Mouse (Mus musculus) spleen, adult 18-20 months (tissue): Measurements from ENCODE around the gene Zfyve28.

Source experiments
- DNase-seq, 2 experiments: peaks; one replicate each; pipeline ENCODE4 v3.0.0; 2022; ENCODE audit warnings: mixed read lengths in 2 of 2

Gene Zfyve28

DNA sequence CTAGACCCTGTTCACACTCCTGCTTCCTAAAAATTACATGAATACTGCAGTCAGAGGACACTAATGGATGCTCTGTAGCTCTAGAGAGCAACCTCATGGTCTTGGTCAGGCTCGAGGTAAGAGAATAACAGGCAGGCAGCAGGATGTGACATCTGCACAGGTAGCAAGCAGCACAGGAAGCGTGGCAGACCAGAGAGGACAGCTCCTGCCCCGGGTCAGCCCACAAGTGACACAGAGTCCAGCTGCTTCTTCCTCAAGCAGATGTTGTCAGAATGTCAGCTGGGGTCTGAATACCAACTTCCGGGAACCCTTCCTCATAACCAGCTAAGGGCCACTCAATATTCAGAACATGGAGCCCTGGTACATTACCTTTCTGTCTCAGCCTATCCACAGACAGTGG lies 39.1 kb downstream of the Zfyve28 start:
- DNase-seq: no peak

DNA sequence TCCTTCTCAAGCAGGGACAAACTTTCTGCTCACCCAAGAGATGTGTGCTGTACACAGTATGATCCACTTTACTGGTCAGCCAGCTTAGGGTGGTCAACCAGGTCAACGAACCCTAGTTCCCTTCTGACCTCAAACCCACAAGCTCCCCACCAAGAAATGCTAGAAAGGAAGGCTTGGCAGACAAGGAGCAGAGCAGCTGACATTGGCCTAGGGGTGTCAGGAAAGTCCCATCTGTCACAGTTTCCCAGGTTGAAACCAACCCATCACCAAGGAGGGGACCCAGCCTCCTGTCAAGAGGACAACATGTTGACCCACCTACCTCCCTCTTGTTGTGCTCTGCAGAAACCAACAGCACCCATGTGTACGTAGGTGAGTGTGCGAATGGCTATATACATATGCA lies 41.8 kb downstream of the Zfyve28 start:
- DNase-seq: no peak

DNA sequence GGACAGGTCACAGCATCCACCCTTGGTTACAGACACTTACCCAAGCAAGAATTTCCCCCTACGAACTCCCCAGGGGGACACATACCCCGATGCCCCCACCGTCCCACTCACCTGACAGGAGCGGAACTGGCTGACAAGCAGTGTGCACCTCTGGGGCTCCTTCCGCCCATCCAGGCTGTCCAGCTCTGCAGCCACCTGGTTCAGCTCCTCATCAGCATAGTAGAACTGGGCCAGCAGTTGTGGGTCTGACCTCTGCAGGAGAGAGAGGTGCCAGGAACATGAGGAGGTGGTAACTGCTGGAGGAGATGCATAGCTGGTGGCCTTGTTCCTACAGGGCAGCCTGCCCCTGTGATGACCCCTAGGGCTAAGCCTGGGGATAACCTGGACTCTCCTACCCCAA lies 45.2 kb downstream of the Zfyve28 start:
- no peak for DNase-seq

DNA sequence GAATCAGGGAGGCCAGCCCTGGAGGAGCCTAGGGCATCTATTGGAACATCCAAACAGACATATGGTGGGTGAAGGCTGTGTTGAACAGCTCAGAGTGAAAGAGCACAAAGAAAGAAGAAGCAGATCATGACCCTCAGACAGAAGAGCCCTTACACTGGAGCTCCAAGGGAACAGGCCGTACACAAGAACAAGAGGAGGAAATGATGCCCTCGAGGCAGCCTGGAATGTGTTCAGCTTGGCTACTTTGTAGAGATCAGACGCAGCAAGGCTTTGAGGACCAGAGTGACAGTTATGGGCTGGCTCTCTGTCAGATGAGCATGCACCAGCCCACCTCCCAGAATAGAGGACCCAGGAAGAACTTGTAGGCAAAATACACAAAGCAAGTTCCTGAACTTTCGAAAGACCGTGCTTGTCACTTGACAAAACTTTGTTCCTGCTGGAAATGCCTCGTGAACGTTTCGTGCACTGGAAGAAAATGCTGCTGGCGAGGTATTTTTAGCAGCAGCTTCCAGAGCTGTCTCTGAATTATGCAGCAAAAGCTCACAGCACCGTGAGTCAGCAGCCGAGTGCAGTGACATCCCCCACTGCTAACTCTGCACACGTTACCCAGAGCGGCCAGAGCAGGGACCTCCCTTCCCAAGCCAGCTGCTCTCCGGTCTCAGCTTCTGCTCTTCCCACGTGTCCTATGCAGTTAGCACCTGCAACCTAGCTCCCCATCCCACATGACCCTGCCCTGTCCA lies 45.9 kb downstream of the Zfyve28 start:
- DNase-seq: no peak

DNA sequence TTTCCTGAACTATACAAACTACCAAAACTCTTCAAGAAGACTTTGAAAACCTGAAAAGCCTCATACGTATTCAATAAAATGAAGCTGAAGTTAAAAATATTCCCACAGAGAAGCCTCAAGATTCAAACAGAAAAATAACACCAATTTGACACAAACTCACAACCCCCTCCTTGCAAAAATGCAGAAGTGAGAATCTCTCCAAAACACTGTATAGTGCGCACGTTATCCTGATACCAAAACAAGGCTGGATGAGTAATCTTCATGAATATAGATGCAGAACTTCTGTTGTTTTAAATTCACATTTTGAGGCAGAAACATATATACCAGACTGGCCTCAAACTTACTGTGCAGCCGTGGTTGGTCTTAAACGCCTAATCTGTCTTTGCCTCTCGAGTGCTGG lies 49.8 kb downstream of the Zfyve28 start:
- DNase-seq: no peak

DNA sequence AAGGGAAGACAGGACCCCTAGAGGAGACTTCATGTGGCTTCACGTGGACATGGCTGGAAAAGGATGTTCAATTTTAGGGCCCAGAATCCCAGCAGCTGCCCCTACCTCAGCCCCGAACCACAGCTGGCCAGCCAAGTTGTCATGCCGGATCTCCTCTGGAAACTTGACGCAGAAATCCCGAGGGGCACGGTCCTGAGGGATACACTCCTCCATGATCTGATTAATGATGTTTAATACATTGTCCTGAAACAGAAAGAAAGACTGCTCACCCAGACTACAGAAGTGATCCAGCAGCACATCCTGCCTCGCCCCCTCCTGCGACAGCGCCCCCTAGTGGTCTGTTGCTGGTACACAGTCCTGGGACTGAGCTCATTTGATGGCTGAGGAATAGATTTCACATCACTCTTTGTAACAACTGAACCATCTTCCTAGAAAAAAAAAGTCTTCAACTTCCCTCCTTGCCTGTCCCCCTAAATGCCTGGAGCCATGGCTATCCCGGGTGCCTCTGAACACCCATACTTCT lies 52.3 kb downstream of the Zfyve28 start:
- DNase-seq: peak; percentile 32 to 66

DNA sequence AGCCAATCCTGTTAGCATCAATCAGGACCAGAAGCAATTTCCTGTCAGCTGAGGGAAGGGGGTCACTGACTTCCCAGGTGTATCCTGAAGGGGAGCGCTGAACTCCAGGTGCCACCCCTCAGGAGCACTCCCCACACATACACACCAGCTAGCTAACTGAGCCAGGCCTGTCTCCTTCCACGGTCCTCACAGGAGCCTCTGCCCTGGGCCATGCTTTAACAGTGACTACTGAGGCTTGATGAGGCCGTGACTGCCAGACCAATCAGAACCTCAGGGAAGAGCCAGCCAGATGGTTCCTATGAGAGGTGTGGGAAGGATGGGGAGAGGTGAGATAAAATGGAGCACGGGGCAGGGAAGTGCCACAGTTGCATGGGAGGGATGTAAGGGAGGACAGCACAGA lies 53.2 kb downstream of the Zfyve28 start:
- no peak for DNase-seq

DNA sequence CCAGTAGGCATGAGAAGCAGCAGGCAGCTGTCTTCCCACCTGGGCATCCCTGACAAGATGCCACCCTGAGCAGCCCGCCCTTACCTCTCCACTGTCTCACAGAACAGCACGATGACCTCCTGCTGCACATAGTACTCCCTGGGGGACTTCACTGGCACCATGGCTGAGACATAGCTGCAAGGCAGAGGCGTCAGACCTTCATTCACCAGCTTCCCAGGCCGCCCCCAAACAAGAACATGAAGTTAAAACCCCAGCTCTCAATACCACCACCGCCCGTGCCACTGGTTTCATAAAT lies 55.1 kb downstream of the Zfyve28 start:
- no peak for DNase-seq

DNA sequence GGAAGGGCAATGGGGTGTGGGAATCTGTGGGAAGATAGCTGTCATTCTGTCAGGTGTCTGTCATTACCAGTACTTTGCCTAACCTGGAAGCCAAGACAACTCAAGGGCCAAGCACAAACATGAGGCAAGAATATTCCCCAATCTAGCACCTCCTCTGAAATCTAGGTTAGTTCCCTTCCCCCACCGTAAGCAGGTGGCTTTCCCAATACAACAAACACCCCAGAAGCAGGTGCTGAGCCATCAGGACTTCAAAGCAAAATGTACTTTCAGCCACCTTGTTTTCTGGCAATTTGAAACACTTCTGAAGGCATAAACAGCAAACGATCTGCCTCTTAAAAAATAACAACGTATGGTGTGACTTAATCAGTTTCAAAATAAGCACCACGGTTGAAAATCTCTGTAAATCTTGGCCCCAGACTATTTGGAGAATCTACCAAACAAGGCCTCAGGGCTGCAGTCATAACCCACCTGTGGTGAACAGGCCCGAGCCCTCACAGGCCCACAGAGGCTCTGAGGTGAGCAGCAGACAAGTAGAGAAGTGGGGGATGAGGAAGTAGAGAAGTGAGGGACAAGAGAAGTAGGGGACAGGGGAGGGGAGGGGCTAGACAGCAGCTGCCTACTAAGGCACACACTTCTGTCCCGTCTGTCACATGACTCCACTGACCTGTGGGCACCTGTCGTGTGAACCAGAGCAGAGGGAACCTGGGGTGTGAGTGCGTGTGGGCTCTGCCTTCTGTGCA lies 55.6 kb downstream of the Zfyve28 start:
- no peak for DNase-seq

DNA sequence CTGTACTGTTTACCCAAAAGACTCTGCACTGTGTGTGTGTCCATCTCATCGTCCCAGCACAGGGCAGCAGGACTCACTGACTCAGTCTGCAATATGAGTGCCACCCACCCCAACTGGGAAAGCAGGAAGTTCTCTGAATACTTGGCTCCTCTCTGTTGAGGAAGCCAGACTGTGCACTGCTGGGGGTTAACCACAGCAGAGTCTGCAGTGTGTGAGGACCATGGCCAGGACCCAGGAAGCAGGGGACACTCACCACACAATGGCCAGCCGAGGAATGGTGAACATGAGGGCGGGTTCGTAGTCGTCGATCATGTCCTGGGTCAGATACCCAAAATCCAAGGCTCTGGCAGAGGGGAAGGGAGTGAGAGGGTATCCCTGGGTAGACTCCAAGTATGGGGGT lies 56.3 kb downstream of the Zfyve28 start:
- DNase-seq: no peak

DNA sequence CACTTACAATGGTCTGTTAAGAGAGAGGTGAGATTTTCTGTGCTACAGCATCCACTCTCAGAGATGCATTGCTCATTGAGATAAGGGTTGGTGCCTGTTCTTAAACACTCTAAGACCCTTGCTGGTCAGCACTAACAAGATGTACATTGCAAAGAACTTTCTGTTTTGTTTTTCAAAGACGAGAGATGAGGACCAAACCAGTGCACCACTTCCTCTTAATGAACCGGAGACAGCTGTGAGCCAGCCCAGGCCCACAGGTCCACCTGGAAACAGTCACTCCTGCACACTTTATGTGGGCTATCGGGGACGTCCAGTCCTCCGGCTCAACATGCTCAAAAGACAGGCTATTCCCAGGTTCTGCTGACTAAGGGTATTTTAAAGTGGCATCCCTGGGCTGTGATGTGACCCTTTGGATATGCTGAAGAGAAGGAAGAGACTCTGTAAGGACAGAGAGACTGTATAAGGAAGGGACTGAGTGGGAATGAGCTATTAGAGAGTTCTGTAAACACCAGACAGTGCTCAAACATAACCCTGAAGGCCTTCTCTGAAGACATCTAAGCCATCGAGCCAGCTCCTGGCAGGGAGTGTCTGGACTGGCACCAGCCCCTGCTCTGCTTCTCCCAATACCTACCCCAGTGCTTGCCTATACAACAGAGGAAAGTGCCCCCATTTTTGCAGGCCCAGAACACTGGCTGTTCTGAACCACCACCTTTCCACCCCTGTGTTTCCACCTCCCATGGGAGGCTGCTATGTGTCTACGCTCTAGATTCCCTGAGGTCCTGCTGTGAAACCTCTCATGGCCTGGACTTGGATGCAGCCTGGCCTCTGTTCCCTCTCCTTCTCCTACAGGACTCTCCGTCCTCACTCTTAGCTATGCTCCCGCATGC lies 57.4 kb downstream of the Zfyve28 start:
- no peak for DNase-seq

DNA sequence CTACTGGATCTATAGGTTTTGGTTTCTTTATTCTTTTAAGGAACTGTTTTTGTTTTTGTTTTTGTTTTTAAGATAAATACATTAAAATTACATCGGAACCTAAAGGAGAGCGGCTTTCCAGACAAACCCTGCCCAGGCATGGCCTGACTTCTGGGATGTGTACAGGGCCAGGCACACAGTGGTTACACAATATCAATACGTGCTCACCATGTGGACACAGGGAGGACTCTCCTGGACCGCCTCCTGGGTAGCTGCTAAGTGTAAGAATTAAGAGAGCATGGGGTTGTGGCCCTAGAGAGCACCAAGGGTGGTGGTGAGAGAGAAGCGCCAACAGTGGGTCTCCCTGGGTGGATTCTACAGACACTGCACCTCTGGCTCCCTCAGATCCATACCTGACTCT lies 58.7 kb downstream of the Zfyve28 start:
- no peak for DNase-seq

DNA sequence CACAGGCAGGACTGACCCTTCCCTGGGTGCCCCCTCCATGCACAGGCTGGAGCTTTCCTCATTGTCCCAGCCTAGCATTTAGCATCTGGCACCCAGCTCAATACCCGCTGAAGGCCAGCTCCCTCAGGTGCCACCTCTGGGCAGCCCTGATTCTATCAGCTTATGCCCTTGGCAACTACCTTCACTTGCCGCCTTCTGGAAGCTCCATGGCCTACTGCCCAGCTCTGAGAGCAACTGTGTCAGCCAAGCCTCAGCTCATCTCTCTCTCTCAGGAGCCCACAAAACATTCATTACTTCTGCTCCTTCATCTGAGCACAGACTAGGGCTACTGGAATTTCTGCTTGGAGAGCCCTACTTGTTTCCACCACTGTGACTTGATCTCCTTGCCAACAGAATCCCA lies 62.7 kb downstream of the Zfyve28 start:
- DNase-seq: no peak

DNA sequence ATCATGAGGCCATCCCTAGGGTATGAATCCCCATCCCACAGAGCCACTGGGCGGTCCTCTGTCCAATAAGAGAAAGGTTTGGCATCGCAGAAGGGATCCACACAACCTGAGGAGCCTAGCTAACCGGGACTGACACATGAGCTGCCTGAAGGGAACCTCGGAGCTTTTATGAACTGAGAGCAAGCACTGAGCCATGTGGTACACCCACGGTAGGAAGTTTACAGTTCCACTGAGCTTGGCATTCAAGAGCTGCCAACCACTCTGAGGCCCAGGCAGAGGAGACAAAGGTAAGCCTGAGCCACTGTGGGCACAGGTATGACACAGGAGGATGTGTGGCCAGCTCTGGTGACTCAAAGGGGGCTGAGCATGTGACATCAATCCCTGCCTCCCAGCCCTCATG lies 63.7 kb downstream of the Zfyve28 start:
- DNase-seq: no peak

DNA sequence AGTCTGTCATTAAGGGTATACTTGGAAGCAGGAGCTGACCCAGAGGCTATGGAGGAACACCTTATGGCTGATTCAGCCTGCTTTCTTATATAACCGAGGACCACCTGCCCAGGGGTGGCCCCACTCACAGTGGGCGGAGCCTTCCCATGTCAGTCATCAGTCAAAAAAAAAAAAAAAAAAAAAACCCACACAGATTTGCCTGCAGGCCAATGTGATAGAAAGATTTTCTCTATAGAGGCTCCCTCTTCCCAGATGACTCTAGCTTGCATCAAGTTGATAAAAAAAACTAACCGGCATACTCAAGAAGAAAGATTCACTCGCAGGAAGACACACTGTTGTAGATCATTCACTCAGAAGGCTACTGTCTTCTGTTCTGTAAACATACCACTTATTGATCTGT lies 68.2 kb downstream of the Zfyve28 start:
- DNase-seq: no peak

DNA sequence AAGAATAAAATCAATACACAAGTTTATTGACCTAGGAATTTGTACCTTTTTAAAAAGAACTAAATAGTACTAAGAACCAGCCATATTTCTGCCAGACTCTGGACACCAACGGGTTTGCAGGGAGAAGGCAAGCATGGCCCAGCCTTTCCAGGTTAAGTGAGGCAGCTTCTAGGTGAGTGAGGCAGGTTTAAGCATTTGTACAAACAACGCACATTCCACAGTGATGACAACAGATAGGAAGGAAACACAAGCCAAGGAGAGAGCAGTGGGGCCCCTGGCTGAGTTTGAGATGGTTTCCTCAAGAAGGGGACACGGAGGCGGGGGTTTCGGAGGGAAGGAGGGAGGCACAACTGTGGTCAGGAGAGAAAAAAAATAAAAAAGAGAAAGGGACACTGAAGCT lies 69.6 kb downstream of the Zfyve28 start:
- no peak for DNase-seq

DNA sequence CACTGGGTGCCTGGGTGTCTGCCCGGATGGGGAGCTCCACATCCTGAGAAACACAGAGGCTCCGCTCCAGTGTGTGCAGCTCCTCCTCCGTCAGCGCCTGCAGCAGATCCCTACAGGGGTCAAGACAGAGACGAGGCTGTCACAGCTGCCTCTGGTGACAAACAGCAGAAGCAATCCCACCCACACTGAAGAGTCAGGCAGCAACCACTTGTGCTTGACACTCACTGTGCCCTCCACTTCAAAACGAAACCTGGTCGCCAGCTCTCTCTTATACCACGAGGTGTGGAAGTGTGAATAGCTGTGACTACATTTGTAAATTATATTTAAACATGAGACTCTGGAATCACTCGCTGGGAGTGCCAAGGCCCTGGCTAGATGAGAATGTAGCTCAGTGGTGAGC lies 70.5 kb downstream of the Zfyve28 start:
- DNase-seq: no peak

DNA sequence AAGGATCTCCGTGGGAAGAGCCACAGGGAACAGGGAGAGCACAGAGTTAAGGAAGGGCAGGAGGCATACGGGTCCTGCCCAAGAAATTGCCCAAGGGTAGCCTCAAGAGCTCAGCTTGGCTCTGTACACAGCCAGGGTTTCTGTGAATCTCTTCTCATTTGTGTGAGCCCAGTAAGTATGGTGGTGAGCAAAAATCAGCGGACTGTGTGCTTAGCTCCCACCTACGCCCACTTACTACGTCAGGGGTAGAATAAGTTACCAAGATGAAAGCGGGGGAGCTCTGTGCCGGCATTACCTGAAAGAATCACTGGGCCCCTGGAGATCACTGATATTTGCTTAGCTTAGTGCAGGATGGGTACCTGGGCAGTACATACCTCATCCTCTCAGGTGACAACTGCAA lies 72.2 kb downstream of the Zfyve28 start:
- no peak for DNase-seq

DNA sequence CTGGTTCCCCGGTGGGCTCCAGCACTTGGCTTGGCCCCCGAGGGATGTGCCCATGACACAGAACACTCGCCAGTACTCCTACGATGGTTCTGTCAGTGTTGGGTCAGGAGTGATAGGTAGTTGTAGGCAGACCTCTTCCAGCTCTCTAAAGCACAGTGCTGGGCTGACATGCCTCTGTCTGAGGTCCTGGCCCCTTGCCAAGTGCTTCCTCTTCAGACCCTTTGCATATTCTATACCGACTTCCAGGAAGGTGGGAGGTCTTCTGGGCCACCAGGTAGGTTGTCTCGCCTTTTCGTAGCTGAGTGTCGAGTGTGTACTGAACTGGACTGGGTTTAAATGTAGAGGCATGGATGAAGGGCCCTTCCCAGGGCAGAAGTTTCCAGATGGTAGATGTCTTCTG lies 74.6 kb downstream of the Zfyve28 start:
- no peak for DNase-seq

DNA sequence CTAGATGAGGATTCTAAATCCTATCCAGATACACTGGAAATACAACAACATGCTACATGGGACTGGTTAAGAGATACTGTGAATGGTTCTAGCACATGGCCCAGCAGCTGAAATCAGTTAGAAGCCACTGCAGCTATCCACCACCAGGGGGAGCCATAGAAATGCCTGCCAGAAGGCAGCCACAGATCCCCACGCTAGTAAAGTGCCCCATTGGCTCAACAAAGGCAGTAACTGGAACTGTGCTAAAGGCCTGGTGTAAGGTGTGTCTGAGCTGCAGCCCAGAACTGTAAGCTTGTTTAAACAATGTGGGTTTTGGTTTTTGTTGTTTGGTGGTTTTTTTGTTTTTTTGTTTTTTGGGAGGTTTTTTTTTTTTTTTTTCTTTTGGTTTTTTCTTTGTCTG lies 78.0 kb downstream of the Zfyve28 start:
- peak; percentile 54 to 73 for DNase-seq

DNA sequence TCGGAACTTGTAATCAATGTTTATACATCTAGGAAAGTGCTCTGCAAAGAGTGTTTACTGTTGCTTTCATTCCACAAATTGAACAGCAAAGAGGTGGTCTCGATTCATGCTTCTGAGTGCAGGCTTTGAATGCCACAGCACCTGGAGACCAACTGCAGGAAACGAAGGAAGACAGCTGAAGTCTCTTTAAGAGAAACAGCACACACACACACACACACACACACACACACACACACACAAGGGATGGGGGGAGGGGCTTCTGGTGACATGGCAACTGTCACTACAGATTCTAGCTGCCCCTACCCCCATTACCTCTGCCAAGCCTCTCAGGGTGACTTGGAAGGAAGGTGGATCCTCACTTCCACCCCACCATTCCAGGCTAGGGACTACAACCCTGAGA lies 80.7 kb downstream of the Zfyve28 start:
- DNase-seq: no peak

DNA sequence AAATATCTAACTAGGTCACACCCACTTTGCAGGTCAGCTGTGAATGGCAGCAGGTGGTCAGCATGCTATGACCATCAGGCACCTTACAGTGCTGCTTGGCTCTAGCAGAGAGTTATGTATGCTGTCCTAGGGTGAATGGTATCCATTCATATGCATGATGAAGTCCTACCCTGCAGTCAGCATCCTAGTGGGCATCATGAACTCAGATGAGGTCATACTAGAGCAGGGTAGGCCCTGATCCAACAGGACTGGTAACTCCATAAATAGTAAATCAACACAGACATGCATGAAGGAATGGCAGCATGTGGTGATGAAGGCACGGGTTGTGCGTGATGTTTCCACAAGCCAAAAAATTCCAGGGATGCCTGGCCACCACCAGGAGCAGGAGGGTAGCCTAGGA lies 82.5 kb downstream of the Zfyve28 start:
- DNase-seq: no peak

DNA sequence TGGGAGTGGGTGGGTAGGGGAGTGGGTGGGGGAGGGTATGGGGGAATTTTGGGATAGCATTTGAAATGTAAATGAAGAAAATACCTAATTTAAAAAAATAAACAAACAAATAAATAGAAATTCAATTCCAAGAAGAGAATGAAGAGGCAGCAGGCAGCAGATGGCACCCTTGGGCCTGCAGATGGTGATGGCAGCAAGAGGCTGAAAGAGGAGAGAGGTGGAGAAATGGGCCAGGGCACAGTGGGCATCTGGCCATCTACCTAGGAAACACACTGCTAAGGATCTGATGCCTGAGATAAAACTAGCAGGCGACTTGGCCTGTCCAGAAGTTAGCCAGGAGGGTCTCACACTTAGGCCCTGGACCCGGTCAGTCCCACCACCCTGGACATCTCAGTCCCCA lies 83.3 kb downstream of the Zfyve28 start:
- DNase-seq: no peak

DNA sequence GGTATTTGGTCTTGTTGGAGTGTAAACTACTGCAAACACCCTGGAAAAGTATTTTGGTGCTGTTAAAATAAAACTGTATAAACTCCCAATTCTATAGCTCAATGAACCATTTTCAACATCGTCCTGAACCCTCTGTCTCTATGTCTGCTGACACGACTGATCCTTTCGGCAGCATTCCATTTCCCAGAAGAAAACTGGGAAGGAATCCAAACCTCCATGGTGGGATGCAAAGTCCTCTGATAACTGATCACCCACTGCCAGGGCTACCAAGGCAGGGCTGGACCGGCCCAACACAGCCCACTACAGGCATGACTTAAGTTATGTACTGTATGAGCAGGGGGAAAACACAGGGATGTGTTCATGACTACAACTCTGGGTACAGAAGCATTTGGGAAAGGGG lies 86.2 kb downstream of the Zfyve28 start:
- no peak for DNase-seq
